Mouse (Mus musculus) cerebellum, adult 2 months (tissue): ENCODE measurements around the gene BC049352.

Experiments used
- CTCF ChIP-seq: fragments of 200-500 bp; IDR thresholded peaks from 2 replicates; pipeline ENCODE4 v1.5.1; 2011; ENCODE audit warnings: low read depth, mild to moderate bottlenecking, control low read depth, low read length, moderate library complexity, borderline replicate concordance; ENCODE audit not compliant: insufficient read depth
- POLR2A ChIP-seq: fragments of 200-500 bp; IDR thresholded peaks from 2 replicates; pipeline ENCODE4 v1.6.1; 2011; ENCODE audit warnings: low read length, control low read depth, borderline replicate concordance; ENCODE audit not compliant: insufficient read depth

DNA sequence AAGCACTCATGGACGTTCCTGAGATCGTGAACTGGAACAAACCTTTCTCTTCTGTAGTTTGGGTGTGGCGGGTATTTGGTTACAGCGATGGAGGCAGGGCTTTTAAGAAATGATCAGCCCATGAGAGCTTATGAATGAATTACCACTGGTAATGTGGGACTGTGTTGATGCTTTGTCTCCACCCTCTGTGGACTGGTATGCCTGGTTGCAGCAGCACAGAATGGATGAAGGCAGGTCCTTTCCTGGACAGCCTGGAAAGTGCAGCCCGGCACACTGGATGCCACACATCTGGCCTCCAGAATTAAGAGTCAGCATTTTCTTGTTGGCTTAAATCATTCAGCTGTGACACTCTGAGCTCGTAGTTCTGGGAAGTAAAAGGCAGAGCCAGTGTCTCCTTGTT, 30.2 kb downstream of the BC049352 start:
- TF ChIP-seq CTCF, result no peak
- no peak for TF ChIP-seq POLR2A
